Mouse (Mus musculus) ZHBTc4 (cell line): ENCODE measurements around the gene Olfr328.
"Not testable (repeated sequence)": the region's sequence is repeated elsewhere in the genome, so short reads cannot be mapped to it uniquely, and the experiment has no call there.

Experiments used
- DNase-seq: peaks from one replicate; pipeline ENCODE4 v3.0.0-alpha.2; 2011; ENCODE audit warnings: low read depth, low spot score

Gene Olfr328

DNA sequence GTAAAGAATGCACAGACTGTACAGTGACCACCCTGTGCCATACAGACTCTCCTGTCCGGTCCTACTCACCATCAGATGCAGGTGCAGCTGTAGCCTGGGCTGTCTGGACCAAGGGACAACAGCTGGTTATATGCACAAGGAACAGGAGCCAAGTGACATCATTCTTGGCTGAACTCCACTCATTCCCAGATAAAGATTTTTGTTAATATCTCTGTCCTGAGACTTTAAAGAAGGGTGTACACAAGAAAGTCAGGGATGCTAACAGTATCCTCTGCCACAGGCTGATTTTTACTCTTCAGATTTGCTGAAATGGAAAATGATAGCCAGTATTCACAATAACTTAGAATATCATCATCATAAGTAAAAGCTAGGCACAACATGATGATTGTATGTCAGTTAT is at the start of gene Olfr328:
Gene Olfr328 (minus strand): TSS at position 101 of the 400 bp plus-strand sequence.
- DNase-seq, result no peak

GRCm38 (mm10) chr11:58605228-58605627 is 49.8 kb upstream of the Olfr328 start:
- no peak for DNase-seq

- DNase-seq, result no peak
Measured at GRCm38 (mm10) chr11:58604688-58605087, 49.3 kb upstream of the Olfr328 start.

DNA sequence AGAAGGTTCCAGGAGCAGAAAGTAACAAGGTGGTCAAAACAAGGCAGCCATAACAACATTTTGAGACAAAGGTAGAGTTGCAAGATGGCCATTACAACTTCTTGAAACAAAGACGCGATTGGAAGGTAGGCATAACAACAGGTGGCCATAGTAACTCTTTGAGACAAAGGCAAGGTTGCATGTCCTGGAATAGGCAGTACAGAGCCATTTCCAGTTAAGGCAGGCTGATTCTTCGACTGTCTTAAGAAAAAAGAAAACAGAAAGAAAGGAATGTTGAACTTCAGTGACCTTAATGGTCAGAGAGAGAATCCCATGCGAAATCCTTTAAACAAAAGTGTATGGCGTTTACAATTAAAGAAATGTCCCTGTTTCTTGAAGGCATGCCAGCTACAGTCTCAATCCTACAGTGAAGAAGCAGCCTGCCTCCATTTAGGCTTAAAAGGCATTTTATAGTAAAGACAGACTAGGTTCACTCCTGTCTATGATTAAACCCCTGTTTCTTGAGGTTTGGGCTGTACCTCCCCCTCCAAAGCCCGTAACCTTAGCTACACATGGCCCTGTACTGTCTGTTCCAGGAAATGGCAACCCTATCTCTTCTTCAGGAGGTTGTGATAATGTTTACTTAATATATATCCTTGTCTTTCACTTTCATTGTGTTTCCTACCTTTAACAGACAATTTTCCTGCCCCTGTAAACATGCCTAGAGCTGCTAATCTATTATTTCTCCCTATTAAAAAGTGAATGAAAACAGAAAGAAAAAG is 47.5 kb upstream of the Olfr328 start:
- peak; percentile 64 for DNase-seq

DNA sequence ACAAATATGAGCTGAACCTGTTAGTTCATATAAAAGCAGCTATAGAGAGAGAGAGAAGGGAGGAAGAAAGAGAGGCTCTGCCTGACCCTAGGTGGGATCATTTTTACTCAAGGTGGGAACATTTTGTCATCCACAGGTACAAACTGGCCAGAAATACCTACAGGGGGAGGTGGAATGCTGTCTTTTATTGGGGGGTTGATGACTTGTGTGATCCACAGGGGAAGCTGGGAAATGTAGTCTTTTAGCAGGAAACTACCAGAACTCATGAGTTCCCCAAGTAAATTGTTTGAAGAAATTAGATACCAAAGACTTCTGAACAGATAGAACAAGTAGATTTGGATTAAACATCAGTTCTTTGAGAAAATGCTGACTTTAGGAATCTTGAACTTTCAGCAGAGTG is 46.6 kb upstream of the Olfr328 start:
- DNase-seq, result no peak

DNA sequence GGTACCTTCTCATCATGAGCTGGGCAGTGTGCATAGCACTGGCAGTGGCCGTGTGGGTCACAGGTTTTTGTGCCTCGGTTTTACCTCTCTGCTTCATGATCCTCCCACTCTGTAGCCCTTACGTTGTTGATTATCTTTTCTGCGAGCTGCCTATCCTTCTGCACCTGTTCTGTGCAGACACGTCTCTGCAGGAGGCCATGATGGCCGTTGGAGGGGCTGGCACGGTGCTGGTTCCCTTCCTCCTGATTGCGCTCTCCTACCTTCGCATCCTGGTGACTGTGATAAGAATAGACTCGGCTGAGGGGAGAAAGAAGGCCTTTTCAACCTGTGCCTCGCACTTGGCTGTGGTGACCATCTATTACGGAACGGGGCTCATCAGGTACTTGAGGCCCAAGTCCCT is 42.4 kb upstream of the Olfr328 start:
- no peak for DNase-seq

GRCm38 (mm10) chr11:58594814-58595213 is 39.4 kb upstream of the Olfr328 start, which contains the start of gene Olfr324:
Gene Olfr324 (plus strand): TSS chr11:58595114.
- DNase-seq, result no peak

GRCm38 (mm10) chr11:58588620-58589250 is 33.3 kb upstream of the Olfr328 start:
- no peak for DNase-seq

- DNase-seq, result peak; percentile 60
Measured at GRCm38 (mm10) chr11:58587898-58588348, 32.5 kb upstream of the Olfr328 start.

DNA sequence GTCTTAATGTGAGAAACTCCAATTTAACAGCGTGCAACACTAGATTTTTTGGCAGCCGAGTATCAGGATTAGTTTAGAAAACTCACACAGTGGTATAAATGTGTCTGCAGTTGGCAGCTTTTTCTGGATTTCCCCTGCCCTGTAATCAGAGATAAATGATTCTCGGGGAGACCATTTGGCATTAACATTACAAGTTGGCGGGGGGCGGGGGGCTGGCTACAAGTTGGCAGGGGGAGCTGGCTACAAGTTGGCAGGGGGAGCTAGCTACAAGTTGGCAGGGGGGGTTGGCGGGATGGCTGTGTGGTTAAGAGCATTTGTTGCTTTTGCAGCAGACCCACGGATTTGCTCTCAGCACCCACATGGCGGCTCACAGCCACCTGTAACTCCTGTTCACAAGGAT is 23.2 kb upstream of the Olfr328 start:
- no peak for DNase-seq

- DNase-seq, result no peak
Measured at GRCm38 (mm10) chr11:58577430-58577829, 22.0 kb upstream of the Olfr328 start, which contains the start of gene Olfr325. Gene Olfr325 (plus strand): TSS chr11:58577730.

- no peak for DNase-seq
Measured at GRCm38 (mm10) chr11:58570405-58570804, 15.0 kb upstream of the Olfr328 start, which contains the start of gene Olfr224. Gene Olfr224 (minus strand): TSS chr11:58570553.

DNA sequence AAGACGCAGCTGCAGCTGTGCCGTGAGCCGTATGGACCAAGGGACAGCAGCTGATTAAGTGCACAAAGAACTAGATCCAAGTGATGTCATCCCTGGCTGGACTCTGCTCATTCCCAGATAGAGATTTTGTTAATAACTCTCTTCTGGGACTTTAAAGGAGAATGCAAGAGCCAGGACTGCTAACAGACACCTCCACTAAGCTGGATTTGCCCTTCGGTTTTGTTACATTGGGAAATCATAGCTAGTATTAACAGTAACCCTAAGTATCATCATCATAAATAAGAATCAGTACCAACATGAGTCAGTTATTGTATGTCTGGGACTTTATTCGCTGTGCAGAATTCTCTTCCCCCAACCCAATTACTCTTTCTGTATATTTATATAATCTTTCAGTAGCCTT is 9.1 kb downstream of the Olfr328 start, which contains the start of gene Olfr329-ps:
Gene Olfr329-ps (minus strand): TSS at position 101 of the 400 bp plus-strand sequence.
- DNase-seq, result no peak

- DNase-seq, result not testable (repeated sequence)
Measured at GRCm38 (mm10) chr11:58534736-58535135, 20.7 kb downstream of the Olfr328 start, which contains the start of gene Olfr330. Gene Olfr330 (minus strand): TSS chr11:58534836.

- not testable (repeated sequence) for DNase-seq
Measured at GRCm38 (mm10) chr11:58519756-58520155, 35.7 kb downstream of the Olfr328 start.

DNA sequence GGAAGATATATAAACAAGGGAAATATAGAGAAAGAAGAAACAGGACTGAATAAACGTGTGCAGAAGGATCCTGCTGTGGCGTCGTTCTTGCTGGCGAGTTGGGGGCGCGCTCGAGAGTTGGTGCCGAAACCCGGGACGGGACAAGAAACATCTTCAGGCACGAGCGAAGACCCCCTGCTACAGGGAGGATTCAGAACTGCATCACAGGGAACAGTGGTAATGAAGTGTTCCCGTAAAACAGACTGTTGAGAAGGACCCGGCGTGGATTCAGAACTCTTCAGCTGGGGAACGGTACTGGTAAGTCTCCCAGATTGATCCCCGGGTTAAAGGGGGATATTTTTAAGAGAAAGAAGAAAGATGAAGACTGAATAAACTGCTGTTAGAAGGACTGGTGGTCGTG is 36.5 kb downstream of the Olfr328 start:
- not testable (repeated sequence) for DNase-seq

DNA sequence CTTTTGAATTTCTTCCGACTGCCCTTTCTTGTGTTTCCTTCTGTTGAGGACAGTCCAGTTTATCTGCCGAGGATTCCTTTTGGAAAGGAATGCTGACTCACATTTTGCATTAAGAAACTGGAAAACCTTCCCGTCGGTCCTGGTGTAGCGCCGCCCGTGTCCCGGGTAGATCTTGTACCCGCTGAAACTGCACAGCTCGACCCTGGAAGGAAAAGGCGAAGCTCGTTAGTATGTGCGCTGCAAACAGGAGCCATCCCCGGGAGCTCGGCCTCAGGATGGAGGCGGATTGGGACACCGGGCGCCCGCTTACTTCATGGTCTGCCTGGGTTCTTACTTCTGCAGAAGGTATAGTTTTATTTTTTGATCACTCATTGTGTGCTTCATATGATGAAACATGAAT is 46.4 kb downstream of the Olfr328 start:
- DNase-seq, result peak; percentile 8

GRCm38 (mm10) chr11:58502472-58502871 is 53.0 kb downstream of the Olfr328 start, which contains the start of gene Olfr331:
Gene Olfr331 (minus strand): TSS chr11:58502572.
- not testable (repeated sequence) for DNase-seq
